In genomic region chr6:4701641-4702040, GRCm38 (mm10) we compare ENCODE assay signal across 15 mouse cellular contexts. TPM values are rescaled to one million over a fixed set of nuclear protein-coding genes. Genes with fewer than 3 reads are reported as not detected.
"Had no signal": no experiment of that assay in that cellular context is flagged by ENCODE, and none has a peak within 500 bp of the region (broad histone marks: within the 10 kb centered on the region; RNA-seq: fewer than 3 reads in every experiment).

No protein-coding gene starts in this region.

- H3K36me3 ChIP-seq: limb, embryonic 15.5 days; stomach, embryonic 15.5 days had no signal

- DNase-seq: kidney, adult 18-20 months; kidney, postnatal 25 days; layer of hippocampus, adult 9-11 months; liver, postnatal 0 days; lung, embryonic 14.5 days; thymus, postnatal 25 days had no signal

- H3K4me3 ChIP-seq: layer of hippocampus, adult 2 months; limb, embryonic 15.5 days; midbrain, embryonic 10.5 days; midbrain, embryonic 13.5 days; stomach, embryonic 15.5 days had no signal

- H3K27me3 ChIP-seq: limb, embryonic 15.5 days; midbrain, embryonic 13.5 days; stomach, embryonic 15.5 days had no signal

- H3K27ac ChIP-seq: kidney, postnatal 0 days; layer of hippocampus, adult 2 months; limb, embryonic 15.5 days; liver, embryonic 14.5 days; macrophage; midbrain, embryonic 10.5 days; midbrain, embryonic 13.5 days; stomach, embryonic 15.5 days had no signal

RNA-seq across cellular contexts. Expression of gene Sgce, which starts 45.4 kb away (rescaled TPM):
- total RNA-seq: megakaryocyte, adult 5-6 weeks had no signal

RNA-seq across cellular contexts. Expression of gene Peg10, which starts 45.5 kb away (rescaled TPM):
- total RNA-seq: megakaryocyte, adult 5-6 weeks had no signal
